Mouse (Mus musculus) adrenal gland (tissue): ENCODE measurements around the gene Ccdc88a.

Experiments used
- intact Hi-C: fragments of 180-260 bp; cut with DNase I; formaldehyde crosslinking; loops from one replicate; pipeline ENCODE4 v1.15.1; 2025

Gene Ccdc88a

GRCm38 (mm10) chr11:29547752-29548503, 174.5 kb downstream of the Ccdc88a start, which contains the start of the genes Clhc1 and Rps27a:
TSS of gene Clhc1 (plus strand) at chr11:29547950.
TSS of gene Rps27a (minus strand) at chr11:29548109.
- intact Hi-C loops, result loop anchor here (5.0 kb wide), 1 partner anchor 144 kb away; the partner anchor contains the start of gene Rtn4

GRCm38 (mm10) chr11:29548504-29549424, 175.3 kb downstream of the Ccdc88a start:
- intact Hi-C loops, result loop anchor here (5.0 kb wide), 1 partner anchor 144 kb away; the partner anchor contains the start of gene Rtn4

- intact Hi-C loops, result loop anchor here (5.0 kb wide), 1 partner anchor 143 kb away; the partner anchor contains the start of gene Rtn4
Measured at GRCm38 (mm10) chr11:29549425-29549778, 175.9 kb downstream of the Ccdc88a start.
